Mouse (Mus musculus): ENCODE measurements around the gene Mrps9. TPM values are rescaled to one million over a fixed set of nuclear protein-coding genes. Genes with fewer than 3 reads are reported as not detected.

Gene Mrps9
- polyA plus RNA-seq, 1 experiment, result 15.4 TPM

GRCm38 (mm10) chr1:42905148-42905547 is 54.1 kb downstream of the Mrps9 start:
- no peak overlapping the region for H3K27ac ChIP-seq (ENCODE audit: insufficient read depth, low read length)
- no peak for TF ChIP-seq POLR2A (IDR thresholded peaks at IDR 0.05; ENCODE audit: low read depth, low read length)
- no peak for TF ChIP-seq CTCF (IDR thresholded peaks at IDR 0.05; ENCODE audit: extremely low read depth, insufficient read depth, insufficient read length, insufficient replicate concordance)
- no peak for DNase-seq (ENCODE audit: low read depth in 1 of 2, low spot score in 2 of 2)
- H3K4me3 ChIP-seq (ENCODE audit: extremely low read depth, insufficient read depth, insufficient read length), result no peak overlapping the region
- H3K4me1 ChIP-seq (ENCODE audit: control insufficient read depth, insufficient read depth, insufficient read length), result no peaks in the 10 kb centered on the region
- peaks cover 8% of the 10 kb centered on the region for H3K36me3 ChIP-seq (ENCODE audit: control insufficient read depth, insufficient read depth, low read length)
- H3K27me3 ChIP-seq (ENCODE audit: control insufficient read depth, insufficient read depth, low read length), result no peaks in the 10 kb centered on the region
- WGBS, result 91% methylated on average over 11 of the region's 11 CpGs

GRCm38 (mm10) chr1:42906696-42907095 is 55.7 kb downstream of the Mrps9 start:
- H3K27me3 ChIP-seq (ENCODE audit: control insufficient read depth, insufficient read depth, low read length), result no peaks in the 10 kb centered on the region
- TF ChIP-seq CTCF (IDR thresholded peaks at IDR 0.05; ENCODE audit: extremely low read depth, insufficient read depth, insufficient read length, insufficient replicate concordance), result no peak
- TF ChIP-seq POLR2A (IDR thresholded peaks at IDR 0.05; ENCODE audit: low read depth, low read length), result no peak
- H3K27ac ChIP-seq (ENCODE audit: insufficient read depth, low read length), result no peak overlapping the region
- no peak overlapping the region for H3K4me3 ChIP-seq (ENCODE audit: extremely low read depth, insufficient read depth, insufficient read length)
- H3K36me3 ChIP-seq (ENCODE audit: control insufficient read depth, insufficient read depth, low read length), result peaks cover 5% of the 10 kb centered on the region; the same call in 1 of the 2 replicates
- DNase-seq (ENCODE audit: low read depth in 1 of 2, low spot score in 2 of 2), result no peak
- no peaks in the 10 kb centered on the region for H3K4me1 ChIP-seq (ENCODE audit: control insufficient read depth, insufficient read depth, insufficient read length)
- WGBS, result 96% methylated on average over 7 of the region's 7 CpGs

- 85% methylated on average over 4 of the region's 4 CpGs for WGBS
Measured at GRCm38 (mm10) chr1:42907153-42907552, 56.1 kb downstream of the Mrps9 start.

GRCm38 (mm10) chr1:42915062-42915461 is 64.0 kb downstream of the Mrps9 start:
- TF ChIP-seq POLR2A (IDR thresholded peaks at IDR 0.05; ENCODE audit: low read depth, low read length) (no peak), CTCF (IDR thresholded peaks at IDR 0.05; ENCODE audit: extremely low read depth, insufficient read depth, insufficient read length, insufficient replicate concordance) (no peak)
- Histone ChIP-seq H3K4me3 (ENCODE audit: extremely low read depth, insufficient read depth, insufficient read length) (no peak overlapping the region), H3K4me1 (ENCODE audit: control insufficient read depth, insufficient read depth, insufficient read length) (no peaks in the 10 kb centered on the region), H3K36me3 (ENCODE audit: control insufficient read depth, insufficient read depth, low read length) (no peaks in the 10 kb centered on the region), H3K27me3 (ENCODE audit: control insufficient read depth, insufficient read depth, low read length) (no peaks in the 10 kb centered on the region), H3K27ac (ENCODE audit: insufficient read depth, low read length) (no peak overlapping the region)
- no peak for DNase-seq (ENCODE audit: low read depth in 1 of 2, low spot score in 2 of 2)
- WGBS, result 16% methylated on average over 4 of the region's 4 CpGs

More at GRCm38 (mm10) chr1:42907153-42907552, 56.1 kb downstream of the Mrps9 start:
- no peaks in the 10 kb centered on the region for H3K4me1 ChIP-seq (ENCODE audit: control insufficient read depth, insufficient read depth, insufficient read length)
- no peak for DNase-seq (ENCODE audit: low read depth in 1 of 2, low spot score in 2 of 2)
- H3K36me3 ChIP-seq (ENCODE audit: control insufficient read depth, insufficient read depth, low read length), result peaks cover 5% of the 10 kb centered on the region; the same call in 1 of the 2 replicates
- no peaks in the 10 kb centered on the region for H3K27me3 ChIP-seq (ENCODE audit: control insufficient read depth, insufficient read depth, low read length)
- no peak overlapping the region for H3K27ac ChIP-seq (ENCODE audit: insufficient read depth, low read length)
- H3K4me3 ChIP-seq (ENCODE audit: extremely low read depth, insufficient read depth, insufficient read length), result no peak overlapping the region
- TF ChIP-seq POLR2A (IDR thresholded peaks at IDR 0.05; ENCODE audit: low read depth, low read length), result no peak
- TF ChIP-seq CTCF (IDR thresholded peaks at IDR 0.05; ENCODE audit: extremely low read depth, insufficient read depth, insufficient read length, insufficient replicate concordance), result no peak

- no peaks in the 10 kb centered on the region for H3K36me3 ChIP-seq (ENCODE audit: control insufficient read depth, insufficient read depth, low read length)
- H3K4me3 ChIP-seq (ENCODE audit: extremely low read depth, insufficient read depth, insufficient read length), result no peak overlapping the region
- DNase-seq (ENCODE audit: low read depth in 1 of 2, low spot score in 2 of 2), result no peak
- H3K27me3 ChIP-seq (ENCODE audit: control insufficient read depth, insufficient read depth, low read length), result no peaks in the 10 kb centered on the region
- no peaks in the 10 kb centered on the region for H3K4me1 ChIP-seq (ENCODE audit: control insufficient read depth, insufficient read depth, insufficient read length)
- H3K27ac ChIP-seq (ENCODE audit: insufficient read depth, low read length), result no peak overlapping the region
- TF ChIP-seq POLR2A (IDR thresholded peaks at IDR 0.05; ENCODE audit: low read depth, low read length) (no peak), CTCF (IDR thresholded peaks at IDR 0.05; ENCODE audit: extremely low read depth, insufficient read depth, insufficient read length, insufficient replicate concordance) (no peak)
- WGBS, result 78% methylated on average over 7 of the region's 7 CpGs
Measured at GRCm38 (mm10) chr1:42916719-42917118, 65.7 kb downstream of the Mrps9 start.

GRCm38 (mm10) chr1:42917908-42918307 is 66.9 kb downstream of the Mrps9 start:
- DNase-seq (ENCODE audit: low read depth in 1 of 2, low spot score in 2 of 2), result no peak
- Histone ChIP-seq H3K4me3 (ENCODE audit: extremely low read depth, insufficient read depth, insufficient read length) (no peak overlapping the region), H3K27me3 (ENCODE audit: control insufficient read depth, insufficient read depth, low read length) (no peaks in the 10 kb centered on the region), H3K4me1 (ENCODE audit: control insufficient read depth, insufficient read depth, insufficient read length) (no peaks in the 10 kb centered on the region), H3K27ac (ENCODE audit: insufficient read depth, low read length) (no peak overlapping the region), H3K36me3 (ENCODE audit: control insufficient read depth, insufficient read depth, low read length) (no peaks in the 10 kb centered on the region)
- TF ChIP-seq POLR2A (IDR thresholded peaks at IDR 0.05; ENCODE audit: low read depth, low read length) (no peak), CTCF (IDR thresholded peaks at IDR 0.05; ENCODE audit: extremely low read depth, insufficient read depth, insufficient read length, insufficient replicate concordance) (no peak)
- WGBS, result 59% methylated on average over 4 of the region's 4 CpGs

GRCm38 (mm10) chr1:42923924-42924323 is 72.9 kb downstream of the Mrps9 start:
- 80% methylated on average over 5 of the region's 5 CpGs for WGBS
- H3K4me3 ChIP-seq (ENCODE audit: extremely low read depth, insufficient read depth, insufficient read length), result no peak overlapping the region
- no peaks in the 10 kb centered on the region for H3K36me3 ChIP-seq (ENCODE audit: control insufficient read depth, insufficient read depth, low read length)
- DNase-seq (ENCODE audit: low read depth in 1 of 2, low spot score in 2 of 2), result no peak
- H3K4me1 ChIP-seq (ENCODE audit: control insufficient read depth, insufficient read depth, insufficient read length), result no peaks in the 10 kb centered on the region
- no peak for TF ChIP-seq CTCF (IDR thresholded peaks at IDR 0.05; ENCODE audit: extremely low read depth, insufficient read depth, insufficient read length, insufficient replicate concordance)
- no peaks in the 10 kb centered on the region for H3K27me3 ChIP-seq (ENCODE audit: control insufficient read depth, insufficient read depth, low read length)
- no peak overlapping the region for H3K27ac ChIP-seq (ENCODE audit: insufficient read depth, low read length)
